Mouse (Mus musculus) lung, postnatal 0 days (tissue): ENCODE measurements around the gene Psmd6.

Source experiments
- CTCF ChIP-seq: IDR thresholded peaks from 2 replicates; pipeline ENCODE4 v1.5.1; 2016; ENCODE audit warnings: antibody characterized with exemption, mild to moderate bottlenecking
- EP300 ChIP-seq: IDR thresholded peaks from 2 replicates; pipeline ENCODE4 v1.6.1; 2016; ENCODE audit warnings: antibody characterized with exemption, mild to moderate bottlenecking, control low read depth

DNA sequence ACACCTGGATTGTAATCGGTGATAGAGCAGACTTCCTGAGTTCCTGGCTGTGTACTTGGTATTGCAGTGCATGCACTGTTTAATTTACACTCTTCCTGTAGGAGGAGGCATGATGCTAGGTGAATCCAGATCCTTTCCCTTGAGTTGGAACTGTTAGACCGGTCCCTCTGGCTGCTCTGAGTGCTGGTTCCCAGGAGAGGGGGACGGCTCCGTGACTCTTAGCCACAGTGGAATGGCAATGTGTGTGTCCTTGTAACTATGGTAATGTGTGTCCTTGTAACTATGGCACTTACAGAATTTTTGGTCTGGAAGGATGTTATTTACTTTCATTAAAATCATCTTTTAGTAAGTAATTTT is 55.7 kb downstream of the Psmd6 start:
- TF ChIP-seq EP300 (no peak), CTCF (peak; percentile 36)
